Mouse (Mus musculus) testis, postnatal 14 days (tissue): ENCODE data around the gene Poldip2.

ENCODE experiments used
- DNase-seq: peaks from one replicate; pipeline ENCODE4 v3.0.0; 2021; ENCODE audit warnings: low spot score

Gene Poldip2

GRCm38 (mm10) chr11:78544449-78545111, 32.6 kb downstream of the Poldip2 start:
- no peak for DNase-seq

GRCm38 (mm10) chr11:78545181-78545580, 33.2 kb downstream of the Poldip2 start:
- no peak for DNase-seq

- DNase-seq, result no peak
Measured at GRCm38 (mm10) chr11:78547718-78548460, 35.9 kb downstream of the Poldip2 start.

- DNase-seq, result no peak
Measured at GRCm38 (mm10) chr11:78549491-78549987, 37.5 kb downstream of the Poldip2 start.

- DNase-seq, result peak; percentile 98
Measured at GRCm38 (mm10) chr11:78550168-78551058, 38.4 kb downstream of the Poldip2 start, which contains the start of gene Tmem97. Gene Tmem97, minus strand, starts transcription at chr11:78550777.

GRCm38 (mm10) chr11:78551059-78551398, 39.0 kb downstream of the Poldip2 start:
- no peak for DNase-seq

GRCm38 (mm10) chr11:78555623-78556022, 43.6 kb downstream of the Poldip2 start:
- peak; percentile 56 for DNase-seq

- no peak for DNase-seq
Measured at GRCm38 (mm10) chr11:78556070-78556469, 44.1 kb downstream of the Poldip2 start.

GRCm38 (mm10) chr11:78557241-78557640, 45.2 kb downstream of the Poldip2 start:
- DNase-seq, result no peak

GRCm38 (mm10) chr11:78560447-78560846, 48.5 kb downstream of the Poldip2 start:
- no peak for DNase-seq

GRCm38 (mm10) chr11:78566775-78567174, 54.8 kb downstream of the Poldip2 start:
- DNase-seq, result no peak

- no peak for DNase-seq
Measured at GRCm38 (mm10) chr11:78567614-78568013, 55.6 kb downstream of the Poldip2 start.

GRCm38 (mm10) chr11:78568827-78569226, 56.8 kb downstream of the Poldip2 start:
- no peak for DNase-seq

- no peak for DNase-seq
Measured at GRCm38 (mm10) chr11:78569806-78570205, 57.8 kb downstream of the Poldip2 start.

- DNase-seq, result no peak
Measured at GRCm38 (mm10) chr11:78571441-78571840, 59.4 kb downstream of the Poldip2 start.

GRCm38 (mm10) chr11:78571854-78572253, 59.9 kb downstream of the Poldip2 start:
- DNase-seq, result no peak
